Mouse (Mus musculus): ENCODE measurements at regions not wholly inside any gene's neighbourhood (a gene's known extent, or its start where the extent isn't known, plus 50 kb on each side); places are given as distances from the start of the nearest gene placed in this dataset.
A peak's percentile ranks its signal among the peaks of the same experiment; 100 is the strongest.

DNA sequence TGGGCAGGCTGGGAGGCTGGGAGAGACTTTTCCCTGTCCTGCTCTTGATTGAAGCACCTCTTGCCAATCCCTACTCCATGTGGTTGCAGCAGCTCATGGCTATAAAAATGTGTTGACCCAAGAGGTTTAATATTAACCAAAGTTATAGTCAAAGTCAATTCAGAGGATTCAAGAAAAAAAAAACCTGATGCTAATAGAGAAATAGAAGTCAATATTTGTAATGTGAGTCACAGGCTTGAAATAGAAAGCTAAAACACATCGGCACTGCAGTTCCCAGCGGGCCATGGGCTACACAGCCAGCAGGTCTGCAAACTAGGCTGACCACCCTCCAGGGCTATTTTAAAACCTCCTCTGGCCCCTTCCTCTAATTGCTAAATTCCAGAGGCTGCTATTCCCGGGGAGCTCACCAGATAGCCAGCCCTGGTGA lies 53.2 kb upstream of the Bmp2 start:
- DNase-seq (ENCODE audit: low spot score in 2 of 2): peak; percentile 24 to 25

DNA sequence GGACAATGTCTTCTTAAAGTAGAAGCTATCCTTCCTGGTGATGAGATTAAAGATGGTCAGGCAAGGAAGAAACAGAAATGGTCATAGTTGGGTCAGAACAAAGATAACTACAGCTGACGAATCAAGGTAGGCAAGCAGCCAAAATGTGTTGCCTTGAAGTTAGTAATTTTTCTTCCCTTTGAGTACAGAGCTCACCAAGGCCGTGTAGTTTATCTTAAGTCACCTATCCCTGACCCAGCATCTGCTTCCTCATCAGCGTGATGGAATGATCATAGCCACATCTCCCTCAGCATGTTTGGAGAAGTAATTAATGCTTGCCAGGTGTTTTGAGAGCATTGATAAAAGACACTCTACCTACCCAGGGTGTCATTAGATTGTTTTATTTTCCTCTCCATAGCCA lies 52.1 kb upstream of the Bmp2 start:
- DNase-seq (ENCODE audit: low spot score in 2 of 2): no peak

Data from urinary bladder, adult 18-20 months (tissue).